Mouse (Mus musculus): Measurements from ENCODE around the gene Ppp1r9b. TPM values are rescaled to one million over a fixed set of nuclear protein-coding genes. Genes with fewer than 3 reads are reported as not detected.

Gene Ppp1r9b
- polyA plus RNA-seq, 1 experiment from 2014 or later = 4.9 TPM

GRCm38 (mm10) chr11:95011416-95011815, 20.6 kb downstream of the Ppp1r9b start:
- Histone ChIP-seq H3K9me3 (ENCODE audit: control insufficient read depth, low read length) (no peaks in the 10 kb centered on the region), H3K36me3 (ENCODE audit: control insufficient read depth, insufficient read depth, low read length) (no peaks in the 10 kb centered on the region), H3K27ac (replicated peaks) (no peak overlapping the region), H3K27me3 (ENCODE audit: control insufficient read depth, insufficient read depth, low read length) (no peaks in the 10 kb centered on the region), H3K4me2 (replicated peaks; ENCODE audit: low read depth) (peak overlapping the region; percentile 75), H3K9ac (ENCODE audit: low read length) (no peak overlapping the region), H3K4me1 (replicated peaks; ENCODE audit: control insufficient read depth, insufficient read depth) (peaks cover 10% of the 10 kb centered on the region; the same call in 1 of the 2 replicates), H3K4me3 (ENCODE audit: low read depth, low read length) (no peak overlapping the region)
- 43% methylated on average over 1 of the region's 1 CpGs for WGBS
- DNase-seq (ENCODE audit: low spot score) (no peak), ATAC-seq (ENCODE audit: low FRiP score, low TSS enrichment) (no peak)
- TF ChIP-seq EP300 (optimal IDR thresholded peaks at IDR 0.05) (no peak), CTCF (IDR thresholded peaks at IDR 0.05; ENCODE audit: low read depth) (no peak)

- H3K4me3 ChIP-seq (ENCODE audit: low read depth, low read length) = no peak overlapping the region
- ATAC-seq (ENCODE audit: low FRiP score, low TSS enrichment) (no peak), DNase-seq (ENCODE audit: low spot score) (no peak)
- H3K9ac ChIP-seq (ENCODE audit: low read length) = no peak overlapping the region
- H3K9me3 ChIP-seq (ENCODE audit: control insufficient read depth, low read length) = no peaks in the 10 kb centered on the region
- no peak overlapping the region; the same call in 1 of the 2 replicates for H3K27ac ChIP-seq (replicated peaks)
- WGBS = 44% methylated on average over 3 of the region's 3 CpGs
- peaks cover 6% of the 10 kb centered on the region; the same call in 1 of the 2 replicates for H3K4me1 ChIP-seq (replicated peaks; ENCODE audit: control insufficient read depth, insufficient read depth)
- TF ChIP-seq EP300 (optimal IDR thresholded peaks at IDR 0.05) = no peak
- no peak for TF ChIP-seq CTCF (IDR thresholded peaks at IDR 0.05; ENCODE audit: low read depth)
- 0 out of 2 replicates have a peak overlapping the region, but pooled peaks have one; percentile 75 for H3K4me2 ChIP-seq (replicated peaks; ENCODE audit: low read depth)
- H3K27me3 ChIP-seq (ENCODE audit: control insufficient read depth, insufficient read depth, low read length) = no peaks in the 10 kb centered on the region
- no peaks in the 10 kb centered on the region for H3K36me3 ChIP-seq (ENCODE audit: control insufficient read depth, insufficient read depth, low read length)
Observed at GRCm38 (mm10) chr11:95012075-95012474, 21.2 kb downstream of the Ppp1r9b start.

GRCm38 (mm10) chr11:95012487-95012886, 21.7 kb downstream of the Ppp1r9b start:
- H3K9ac ChIP-seq (ENCODE audit: low read length) = no peak overlapping the region
- no peak for ATAC-seq (ENCODE audit: low FRiP score, low TSS enrichment)
- H3K9me3 ChIP-seq (ENCODE audit: control insufficient read depth, low read length) = no peaks in the 10 kb centered on the region
- no peaks in the 10 kb centered on the region for H3K27me3 ChIP-seq (ENCODE audit: control insufficient read depth, insufficient read depth, low read length)
- DNase-seq (ENCODE audit: low spot score) = no peak
- H3K4me3 ChIP-seq (ENCODE audit: low read depth, low read length) = no peak overlapping the region
- 43% methylated on average over 3 of the region's 3 CpGs for WGBS
- H3K27ac ChIP-seq (replicated peaks) = no peak overlapping the region
- no peak for TF ChIP-seq CTCF (IDR thresholded peaks at IDR 0.05; ENCODE audit: low read depth)
- no peak for TF ChIP-seq EP300 (optimal IDR thresholded peaks at IDR 0.05)
- H3K4me1 ChIP-seq (replicated peaks; ENCODE audit: control insufficient read depth, insufficient read depth) = peaks cover 4% of the 10 kb centered on the region; the same call in 1 of the 2 replicates
- no peak overlapping the region for H3K4me2 ChIP-seq (replicated peaks; ENCODE audit: low read depth)
- no peaks in the 10 kb centered on the region for H3K36me3 ChIP-seq (ENCODE audit: control insufficient read depth, insufficient read depth, low read length)

- no peak overlapping the region for H3K9ac ChIP-seq (ENCODE audit: low read length)
- H3K4me3 ChIP-seq (ENCODE audit: low read depth, low read length) = no peak overlapping the region
- no peaks in the 10 kb centered on the region; the same call in 1 of the 2 replicates for H3K4me1 ChIP-seq (replicated peaks; ENCODE audit: control insufficient read depth, insufficient read depth)
- no peak for TF ChIP-seq CTCF (IDR thresholded peaks at IDR 0.05; ENCODE audit: low read depth)
- no peak for TF ChIP-seq EP300 (optimal IDR thresholded peaks at IDR 0.05)
- no peak overlapping the region for H3K27ac ChIP-seq (replicated peaks)
- H3K4me2 ChIP-seq (replicated peaks; ENCODE audit: low read depth) = no peak overlapping the region
- no peaks in the 10 kb centered on the region for H3K9me3 ChIP-seq (ENCODE audit: control insufficient read depth, low read length)
- 66% methylated on average over 3 of the region's 3 CpGs for WGBS
- peaks cover 3% of the 10 kb centered on the region; the same call in 1 of the 2 replicates for H3K36me3 ChIP-seq (ENCODE audit: control insufficient read depth, insufficient read depth, low read length)
- DNase-seq (ENCODE audit: low spot score) = no peak
- no peaks in the 10 kb centered on the region for H3K27me3 ChIP-seq (ENCODE audit: control insufficient read depth, insufficient read depth, low read length)
- peak; percentile 48; the same call in 1 of the 2 replicates for ATAC-seq (ENCODE audit: low FRiP score, low TSS enrichment)
Observed at GRCm38 (mm10) chr11:95015484-95015883, 24.6 kb downstream of the Ppp1r9b start.

- H3K4me3 ChIP-seq (ENCODE audit: low read depth, low read length) = no peak overlapping the region
- no peaks in the 10 kb centered on the region for H3K27me3 ChIP-seq (ENCODE audit: control insufficient read depth, insufficient read depth, low read length)
- H3K4me2 ChIP-seq (replicated peaks; ENCODE audit: low read depth) = no peak overlapping the region
- H3K9me3 ChIP-seq (ENCODE audit: control insufficient read depth, low read length) = no peaks in the 10 kb centered on the region
- 76% methylated on average over 10 of the region's 10 CpGs for WGBS
- H3K36me3 ChIP-seq (ENCODE audit: control insufficient read depth, insufficient read depth, low read length) = peaks cover 5% of the 10 kb centered on the region; the same call in 1 of the 2 replicates
- ATAC-seq (ENCODE audit: low FRiP score, low TSS enrichment) (no peak), DNase-seq (ENCODE audit: low spot score) (no peak)
- no peak overlapping the region for H3K9ac ChIP-seq (ENCODE audit: low read length)
- no peaks in the 10 kb centered on the region for H3K4me1 ChIP-seq (replicated peaks; ENCODE audit: control insufficient read depth, insufficient read depth)
- no peak overlapping the region for H3K27ac ChIP-seq (replicated peaks)
- TF ChIP-seq CTCF (IDR thresholded peaks at IDR 0.05; ENCODE audit: low read depth) (peak; percentile 68), EP300 (optimal IDR thresholded peaks at IDR 0.05) (no peak)
Observed at GRCm38 (mm10) chr11:95022237-95022992, 31.6 kb downstream of the Ppp1r9b start.

- Histone ChIP-seq H3K27me3 (ENCODE audit: control insufficient read depth, insufficient read depth, low read length) (no peaks in the 10 kb centered on the region), H3K9me3 (ENCODE audit: control insufficient read depth, low read length) (no peaks in the 10 kb centered on the region), H3K4me1 (replicated peaks; ENCODE audit: control insufficient read depth, insufficient read depth) (no peaks in the 10 kb centered on the region), H3K36me3 (ENCODE audit: control insufficient read depth, insufficient read depth, low read length) (peaks cover 5% of the 10 kb centered on the region; the same call in 1 of the 2 replicates), H3K4me2 (replicated peaks; ENCODE audit: low read depth) (no peak overlapping the region), H3K4me3 (ENCODE audit: low read depth, low read length) (no peak overlapping the region), H3K27ac (replicated peaks) (no peak overlapping the region), H3K9ac (ENCODE audit: low read length) (no peak overlapping the region)
- no peak for TF ChIP-seq EP300 (optimal IDR thresholded peaks at IDR 0.05)
- TF ChIP-seq CTCF (IDR thresholded peaks at IDR 0.05; ENCODE audit: low read depth) = no peak
- no peak for ATAC-seq (ENCODE audit: low FRiP score, low TSS enrichment)
- DNase-seq (ENCODE audit: low spot score) = no peak
- 92% methylated on average over 9 of the region's 9 CpGs for WGBS
Observed at GRCm38 (mm10) chr11:95023481-95023880, 32.6 kb downstream of the Ppp1r9b start.
